Mouse (Mus musculus): Measurements from ENCODE around the gene Cpne2. TPM values are rescaled to one million over a fixed set of nuclear protein-coding genes. Genes with fewer than 3 reads are reported as not detected.

Gene Cpne2
- polyA plus RNA-seq, 1 experiment, result 31.5 TPM

DNA sequence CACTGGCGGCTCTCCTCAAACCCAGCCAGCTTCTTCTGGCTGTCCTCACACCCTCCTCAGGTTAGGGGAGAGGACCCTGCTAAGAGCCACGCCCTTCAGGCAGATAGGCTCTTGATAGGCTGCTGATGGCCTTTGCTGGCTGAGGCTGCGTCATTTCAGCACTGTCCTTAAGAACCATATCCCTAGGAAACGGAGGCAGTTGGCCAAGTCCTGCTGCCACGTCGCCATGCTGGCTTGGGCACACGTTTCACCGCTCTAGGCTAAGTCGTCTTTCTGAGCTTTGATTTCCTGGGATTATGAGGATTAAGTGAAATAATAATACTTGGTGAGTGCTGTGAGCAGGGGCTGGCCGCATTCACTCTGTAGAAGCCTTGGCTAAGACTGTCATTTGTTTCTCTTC is 14.5 kb upstream of the Cpne2 start:
- DNase-seq (ENCODE audit: low read depth), result peak; percentile 41
- TF ChIP-seq POLR2A (IDR thresholded peaks at IDR 0.05; ENCODE audit: borderline replicate concordance, extremely low read depth, insufficient read depth, insufficient read length, poor library complexity, severe bottlenecking) (no peak), CTCF (IDR thresholded peaks at IDR 0.05; ENCODE audit: borderline replicate concordance, extremely low read depth, insufficient read depth, insufficient read length) (no peak)

- DNase-seq (ENCODE audit: low read depth), result no peak
- TF ChIP-seq CTCF (IDR thresholded peaks at IDR 0.05; ENCODE audit: borderline replicate concordance, extremely low read depth, insufficient read depth, insufficient read length), result no peak
- TF ChIP-seq POLR2A (IDR thresholded peaks at IDR 0.05; ENCODE audit: borderline replicate concordance, extremely low read depth, insufficient read depth, insufficient read length, poor library complexity, severe bottlenecking), result no peak
These were observed 13.8 kb upstream of the Cpne2 start for GRCm38 (mm10) chr8:94519021-94519420.

DNA sequence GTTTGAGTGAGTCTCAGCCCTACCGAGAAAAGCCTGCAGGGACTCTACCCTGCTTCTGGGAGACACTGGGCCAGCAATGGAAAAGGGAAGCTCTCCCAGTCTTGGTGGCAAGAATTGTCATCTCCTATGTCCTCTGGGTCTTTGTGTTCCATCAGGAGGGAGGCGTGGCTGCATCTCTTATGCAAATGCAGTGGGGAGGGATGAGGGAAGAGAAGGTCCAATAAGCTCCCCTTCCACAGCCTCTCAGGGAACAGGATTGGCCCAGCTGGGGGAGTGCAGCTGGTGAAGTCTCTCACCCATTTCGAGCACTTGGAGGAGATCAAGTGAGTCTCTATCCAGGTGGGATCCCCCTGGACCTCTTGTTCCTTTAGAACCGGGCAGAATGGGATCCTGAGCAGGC is 11.3 kb upstream of the Cpne2 start:
- TF ChIP-seq POLR2A (IDR thresholded peaks at IDR 0.05; ENCODE audit: borderline replicate concordance, extremely low read depth, insufficient read depth, insufficient read length, poor library complexity, severe bottlenecking), result no peak
- no peak for TF ChIP-seq CTCF (IDR thresholded peaks at IDR 0.05; ENCODE audit: borderline replicate concordance, extremely low read depth, insufficient read depth, insufficient read length)
- no peak for DNase-seq (ENCODE audit: low read depth)

GRCm38 (mm10) chr8:94522482-94522881 is 10.3 kb upstream of the Cpne2 start:
- no peak for DNase-seq (ENCODE audit: low read depth)
- TF ChIP-seq CTCF (IDR thresholded peaks at IDR 0.05; ENCODE audit: borderline replicate concordance, extremely low read depth, insufficient read depth, insufficient read length), result no peak
- no peak for TF ChIP-seq POLR2A (IDR thresholded peaks at IDR 0.05; ENCODE audit: borderline replicate concordance, extremely low read depth, insufficient read depth, insufficient read length, poor library complexity, severe bottlenecking)

- no peak for DNase-seq (ENCODE audit: low read depth)
- TF ChIP-seq CTCF (IDR thresholded peaks at IDR 0.05; ENCODE audit: borderline replicate concordance, extremely low read depth, insufficient read depth, insufficient read length), result no peak
These were observed 8.2 kb upstream of the Cpne2 start for GRCm38 (mm10) chr8:94524554-94524953.

GRCm38 (mm10) chr8:94527178-94527577 is 5.6 kb upstream of the Cpne2 start:
- TF ChIP-seq CTCF (IDR thresholded peaks at IDR 0.05; ENCODE audit: borderline replicate concordance, extremely low read depth, insufficient read depth, insufficient read length), result no peak
- no peak for TF ChIP-seq POLR2A (IDR thresholded peaks at IDR 0.05; ENCODE audit: borderline replicate concordance, extremely low read depth, insufficient read depth, insufficient read length, poor library complexity, severe bottlenecking)
- no peak for DNase-seq (ENCODE audit: low read depth)

DNA sequence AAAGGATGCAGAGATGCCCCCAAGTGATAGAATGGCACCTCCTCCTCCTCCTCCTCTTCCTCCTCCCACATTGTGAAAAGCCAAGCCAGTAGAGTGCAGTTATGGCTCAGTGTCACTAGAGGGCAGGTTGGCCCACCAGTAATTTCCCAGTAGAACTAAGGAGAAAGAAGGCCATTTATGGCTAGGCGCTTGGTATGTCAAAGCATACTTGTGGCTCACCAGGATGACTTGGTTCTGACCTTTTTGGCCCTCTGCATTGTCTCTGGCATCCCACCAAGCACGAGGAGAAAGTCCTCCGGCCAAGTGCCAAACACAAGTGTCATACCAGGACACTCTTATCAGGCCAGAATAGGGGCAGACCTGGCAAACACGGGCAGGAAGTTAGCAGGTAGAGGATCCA is 4.5 kb upstream of the Cpne2 start:
- DNase-seq (ENCODE audit: low read depth), result peak; percentile 77
- TF ChIP-seq POLR2A (IDR thresholded peaks at IDR 0.05; ENCODE audit: borderline replicate concordance, extremely low read depth, insufficient read depth, insufficient read length, poor library complexity, severe bottlenecking) (no peak), CTCF (IDR thresholded peaks at IDR 0.05; ENCODE audit: borderline replicate concordance, extremely low read depth, insufficient read depth, insufficient read length) (peak; percentile 79; the same call in 1 of the 2 replicates)

DNA sequence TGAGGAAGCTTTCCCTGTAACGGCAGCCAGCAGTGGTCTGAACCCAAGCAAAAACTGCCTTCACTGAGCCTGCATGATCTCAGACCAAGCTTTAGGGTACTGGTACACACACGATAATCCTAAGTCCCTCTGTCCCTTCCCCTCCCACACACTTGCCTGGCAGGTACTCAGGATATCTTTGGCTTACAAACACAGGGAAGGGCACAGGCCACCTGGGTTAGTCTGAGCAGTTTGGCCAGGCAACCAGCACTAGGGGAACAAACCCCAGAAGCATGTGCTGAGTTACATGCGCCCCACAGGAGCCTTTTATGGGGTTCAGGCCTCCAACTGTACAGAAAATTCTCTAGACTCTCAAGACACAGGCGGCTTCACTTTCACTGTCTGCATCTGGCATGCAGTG is 2.9 kb upstream of the Cpne2 start:
- no peak for DNase-seq (ENCODE audit: low read depth)
- no peak for TF ChIP-seq CTCF (IDR thresholded peaks at IDR 0.05; ENCODE audit: borderline replicate concordance, extremely low read depth, insufficient read depth, insufficient read length)
- no peak for TF ChIP-seq POLR2A (IDR thresholded peaks at IDR 0.05; ENCODE audit: borderline replicate concordance, extremely low read depth, insufficient read depth, insufficient read length, poor library complexity, severe bottlenecking)

GRCm38 (mm10) chr8:94530643-94531042 is 2.1 kb upstream of the Cpne2 start:
- DNase-seq (ENCODE audit: low read depth), result no peak

DNA sequence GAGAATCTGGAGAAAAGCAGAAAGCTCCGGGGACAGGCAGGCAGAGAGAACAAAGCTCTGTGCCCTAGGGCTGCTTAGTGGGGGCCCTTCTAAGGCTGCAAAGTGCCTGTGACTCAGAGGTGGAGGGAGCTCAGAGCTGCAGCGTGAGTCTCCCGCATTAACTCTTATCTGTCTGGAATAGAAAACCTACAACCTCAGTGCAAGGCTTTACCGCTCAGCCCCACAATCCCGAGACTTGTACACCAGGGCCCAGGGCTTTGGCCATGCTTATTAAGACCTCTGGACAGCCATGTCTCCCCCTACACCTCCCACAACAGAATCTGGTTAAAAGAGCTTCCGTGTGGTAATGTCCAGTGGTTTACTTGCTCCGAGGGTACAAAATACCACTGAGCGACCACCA is 790 bp upstream of the Cpne2 start:
- peak; percentile 64 for DNase-seq (ENCODE audit: low read depth)

More at GRCm38 (mm10) chr8:94530643-94531042, 2.1 kb upstream of the Cpne2 start:
- TF ChIP-seq POLR2A (IDR thresholded peaks at IDR 0.05; ENCODE audit: borderline replicate concordance, extremely low read depth, insufficient read depth, insufficient read length, poor library complexity, severe bottlenecking) (no peak), CTCF (IDR thresholded peaks at IDR 0.05; ENCODE audit: borderline replicate concordance, extremely low read depth, insufficient read depth, insufficient read length) (no peak)

GRCm38 (mm10) chr8:94532525-94532872 is 291 bp upstream of the Cpne2 start:
- no peak for DNase-seq (ENCODE audit: low read depth)
- TF ChIP-seq POLR2A (IDR thresholded peaks at IDR 0.05; ENCODE audit: borderline replicate concordance, extremely low read depth, insufficient read depth, insufficient read length, poor library complexity, severe bottlenecking) (no peak), CTCF (IDR thresholded peaks at IDR 0.05; ENCODE audit: borderline replicate concordance, extremely low read depth, insufficient read depth, insufficient read length) (no peak)

More for the DNA sequence above, 790 bp upstream of the Cpne2 start:
- TF ChIP-seq CTCF (IDR thresholded peaks at IDR 0.05; ENCODE audit: borderline replicate concordance, extremely low read depth, insufficient read depth, insufficient read length), result no peak
- no peak for TF ChIP-seq POLR2A (IDR thresholded peaks at IDR 0.05; ENCODE audit: borderline replicate concordance, extremely low read depth, insufficient read depth, insufficient read length, poor library complexity, severe bottlenecking)

- DNase-seq (ENCODE audit: low read depth), result no peak
- TF ChIP-seq CTCF (IDR thresholded peaks at IDR 0.05; ENCODE audit: borderline replicate concordance, extremely low read depth, insufficient read depth, insufficient read length) (no peak), POLR2A (IDR thresholded peaks at IDR 0.05; ENCODE audit: borderline replicate concordance, extremely low read depth, insufficient read depth, insufficient read length, poor library complexity, severe bottlenecking) (no peak)
These were observed 1.8 kb downstream of the Cpne2 start for GRCm38 (mm10) chr8:94534612-94535011.

DNA sequence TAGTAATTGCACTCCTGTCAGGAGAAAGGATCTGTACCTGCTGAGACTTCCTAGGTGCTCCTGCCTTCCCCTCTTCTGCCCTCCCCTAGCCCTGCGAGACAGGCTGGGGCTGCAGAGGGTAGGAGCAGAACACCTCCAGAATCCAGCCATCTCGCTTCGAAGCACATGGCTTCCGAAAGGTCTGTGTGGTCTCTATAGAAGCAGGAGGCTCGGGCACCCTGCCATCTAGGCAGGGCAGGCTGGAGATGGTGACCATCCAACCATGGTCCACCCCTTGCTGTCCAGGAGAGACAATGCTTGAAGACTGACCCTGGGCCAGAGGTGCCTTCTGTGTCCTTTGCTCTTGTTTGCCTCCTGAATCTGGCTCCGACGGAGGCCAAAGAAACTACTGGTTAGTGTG is 2.8 kb downstream of the Cpne2 start:
- DNase-seq (ENCODE audit: low read depth), result no peak
- no peak for TF ChIP-seq POLR2A (IDR thresholded peaks at IDR 0.05; ENCODE audit: borderline replicate concordance, extremely low read depth, insufficient read depth, insufficient read length, poor library complexity, severe bottlenecking)
- TF ChIP-seq CTCF (IDR thresholded peaks at IDR 0.05; ENCODE audit: borderline replicate concordance, extremely low read depth, insufficient read depth, insufficient read length), result no peak
